Mouse (Mus musculus): ENCODE data around the gene Chd2.

GRCm38 (mm10) chr7:73527225-73527624 is 14.4 kb downstream of the Chd2 start:
- TF ChIP-seq POLR2A (IDR thresholded peaks at IDR 0.05; ENCODE audit: insufficient read depth, low read length) (no peak), CTCF (IDR thresholded peaks at IDR 0.05; ENCODE audit: low read depth, low read length) (no peak), EP300 (IDR thresholded peaks at IDR 0.05; ENCODE audit: insufficient read depth, low read depth, low read length) (no peak)

Measured in ES-Bruce4 (cell line).